Mouse (Mus musculus): Measurements from ENCODE around the gene Hist1h1d.
A peak's percentile ranks its signal among the peaks of the same experiment; 100 is the strongest.
"Not testable (repeated sequence)": the region's sequence is repeated elsewhere in the genome, so short reads cannot be mapped to it uniquely, and the experiment has no call there.

The Hist1h1d gene

DNA sequence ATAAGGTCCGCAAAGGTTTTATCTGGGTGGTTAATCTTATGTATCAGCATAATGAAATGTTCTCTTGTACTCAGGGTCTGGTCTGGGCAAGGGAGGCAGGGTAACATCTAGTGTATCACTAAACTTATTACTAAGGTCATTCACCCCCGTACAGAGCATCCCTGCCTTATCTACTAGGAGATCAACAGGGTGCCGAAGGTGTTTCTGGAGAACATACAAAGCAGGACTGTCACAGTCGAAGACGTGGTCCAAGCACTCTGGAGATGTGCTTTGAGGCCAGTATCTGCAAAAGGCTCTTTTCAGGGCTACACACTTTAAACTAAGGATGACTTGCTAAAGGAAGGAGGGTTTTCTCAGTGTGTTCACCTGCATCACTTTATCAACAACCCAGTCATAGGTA, 6.4 kb upstream of the Hist1h1d start:
- no peak for DNase-seq (ENCODE audit: extremely low spot score, low spot score)

- no peak for DNase-seq (ENCODE audit: extremely low spot score, low spot score)
Observed at GRCm38 (mm10) chr13:23550761-23551145, 2.3 kb upstream of the Hist1h1d start.

GRCm38 (mm10) chr13:23551146-23551834, 1.8 kb upstream of the Hist1h1d start, which contains the start of gene Hist1h4f:
TSS of gene Hist1h4f (minus strand) at chr13:23551648.
- DNase-seq (ENCODE audit: extremely low spot score, low spot score), result peak; percentile 94

DNA sequence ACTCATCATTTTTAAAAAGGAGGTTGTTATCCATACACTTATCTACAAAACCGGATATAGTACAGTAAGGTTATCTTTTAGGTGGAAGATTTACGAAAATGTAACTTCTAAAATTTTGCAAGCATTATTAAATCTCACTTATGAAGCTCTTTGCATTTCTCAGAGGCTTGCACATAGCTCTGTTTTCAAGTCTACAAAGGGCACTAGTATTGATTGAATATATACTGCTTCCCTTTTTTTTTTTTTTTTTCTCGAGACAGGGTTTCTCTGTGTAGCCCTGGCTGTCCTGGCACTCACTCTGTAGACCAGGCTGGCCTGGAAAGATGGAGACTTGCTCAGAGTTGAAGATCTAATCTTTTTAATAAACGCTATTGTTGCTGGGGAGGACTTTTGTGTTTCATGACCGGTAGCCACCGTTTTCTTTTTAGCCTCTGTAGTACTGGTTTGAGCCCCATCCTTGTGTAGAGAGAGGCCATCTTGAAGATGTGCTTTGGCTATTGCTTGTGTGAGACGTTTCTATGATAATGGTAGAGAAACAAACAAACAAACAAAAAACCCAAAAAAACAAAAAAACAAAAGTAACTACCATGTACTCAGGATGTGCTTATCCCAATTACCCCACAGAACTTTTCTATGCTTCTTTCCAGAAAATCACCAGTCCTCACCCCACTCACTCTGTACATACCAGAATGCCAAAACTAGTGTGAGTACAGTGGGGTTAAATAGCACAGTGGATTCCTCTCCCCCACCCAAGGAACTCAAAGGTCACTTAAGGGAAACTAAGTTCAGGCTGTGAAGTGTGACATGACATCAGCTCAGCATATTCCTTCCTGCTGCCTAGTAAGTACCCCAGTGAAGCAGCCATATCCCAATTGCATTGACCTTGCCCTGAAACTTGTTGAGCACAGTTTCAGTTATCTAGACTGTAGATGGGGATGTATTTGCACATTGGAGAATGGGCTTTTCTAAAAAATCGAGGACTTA, 839 bp upstream of the Hist1h1d start:
- no peak for DNase-seq (ENCODE audit: extremely low spot score, low spot score)

GRCm38 (mm10) chr13:23554393-23554792, 1.3 kb downstream of the Hist1h1d start:
- no peak for DNase-seq (ENCODE audit: extremely low spot score, low spot score)

GRCm38 (mm10) chr13:23554925-23555838, 2.1 kb downstream of the Hist1h1d start:
- peak; percentile 87 for DNase-seq (ENCODE audit: extremely low spot score, low spot score)

- DNase-seq (ENCODE audit: extremely low spot score, low spot score), result peak; percentile 77
Observed at GRCm38 (mm10) chr13:23555839-23556416, 2.9 kb downstream of the Hist1h1d start.

DNA sequence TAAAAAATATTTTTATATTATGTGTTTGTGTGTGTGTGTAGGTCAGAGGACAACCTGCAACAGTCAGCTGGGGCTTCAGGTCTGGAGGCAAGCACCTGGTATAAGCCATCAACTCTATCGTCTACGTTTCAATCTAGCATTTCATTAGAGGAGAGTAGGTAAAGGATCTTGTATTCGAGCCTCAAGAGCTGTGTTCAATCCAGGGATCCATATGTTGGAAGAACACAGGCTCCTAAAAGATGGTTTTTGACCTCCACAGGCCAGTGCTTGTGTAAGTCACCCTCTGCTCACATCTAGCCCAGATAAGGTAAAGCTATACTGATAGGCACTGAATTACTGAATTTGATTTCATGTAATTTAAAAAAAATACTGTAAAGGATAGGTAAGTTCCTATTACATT, 3.8 kb downstream of the Hist1h1d start:
- no peak for DNase-seq (ENCODE audit: extremely low spot score, low spot score)

DNA sequence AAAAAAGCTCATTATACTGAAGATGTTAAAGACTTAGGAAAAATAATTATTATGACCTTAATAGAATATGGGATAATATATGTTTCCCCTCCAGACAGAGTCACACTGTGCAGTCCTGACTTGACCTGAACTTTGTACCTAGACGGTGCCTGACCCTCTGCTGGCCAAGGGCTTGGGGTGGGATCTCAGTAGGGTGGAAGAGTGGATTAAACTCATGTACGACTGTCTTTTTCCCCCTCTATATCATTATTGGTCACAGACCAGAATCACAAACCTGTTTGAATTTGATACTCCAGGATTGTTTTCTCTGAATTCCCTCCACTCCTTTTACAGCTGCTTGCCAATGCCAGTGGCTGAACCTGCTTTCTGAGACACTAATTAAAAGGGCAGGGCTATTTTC, 7.6 kb downstream of the Hist1h1d start:
- not testable (repeated sequence) for DNase-seq (ENCODE audit: extremely low spot score, low spot score)

GRCm38 (mm10) chr13:23561531-23561882, 8.4 kb downstream of the Hist1h1d start:
- not testable (repeated sequence) for DNase-seq (ENCODE audit: extremely low spot score, low spot score)

DNA sequence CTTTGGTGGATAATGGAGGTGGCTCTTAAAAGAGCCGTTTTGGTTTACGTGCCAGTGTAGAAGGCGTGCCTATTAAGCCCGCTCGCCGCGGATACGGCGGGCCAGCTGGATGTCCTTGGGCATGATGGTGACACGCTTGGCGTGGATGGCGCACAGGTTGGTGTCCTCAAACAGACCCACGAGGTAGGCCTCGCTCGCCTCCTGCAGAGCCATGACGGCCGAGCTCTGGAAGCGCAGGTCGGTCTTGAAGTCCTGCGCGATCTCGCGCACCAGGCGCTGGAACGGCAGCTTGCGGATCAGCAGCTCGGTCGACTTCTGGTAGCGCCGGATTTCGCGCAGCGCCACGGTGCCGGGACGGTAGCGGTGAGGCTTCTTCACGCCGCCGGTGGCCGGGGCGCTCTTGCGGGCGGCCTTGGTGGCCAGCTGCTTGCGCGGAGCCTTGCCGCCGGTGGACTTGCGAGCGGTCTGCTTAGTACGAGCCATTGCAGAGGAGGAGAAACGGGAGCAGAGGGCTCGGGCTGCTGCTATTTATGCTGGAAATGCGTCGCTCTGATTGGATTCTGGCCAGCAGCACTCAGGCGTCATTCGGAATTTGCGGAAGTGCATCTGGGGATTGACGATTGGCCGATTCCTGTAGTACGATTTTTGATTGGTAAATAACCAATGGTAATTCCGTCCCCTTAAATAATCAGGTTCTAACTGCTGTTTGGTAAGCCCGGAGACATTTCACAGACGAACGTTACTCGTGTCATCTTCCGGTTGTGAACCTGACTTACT, 9.0 kb downstream of the Hist1h1d start, which contains the start of gene Hist1h3e:
TSS of gene Hist1h3e (minus strand) at position 487 of the 777 bp plus-strand sequence.
- peak; percentile 91 for DNase-seq (ENCODE audit: extremely low spot score, low spot score)

- DNase-seq (ENCODE audit: extremely low spot score, low spot score), result no peak
Observed at GRCm38 (mm10) chr13:23562699-23563462, 9.8 kb downstream of the Hist1h1d start.

DNA sequence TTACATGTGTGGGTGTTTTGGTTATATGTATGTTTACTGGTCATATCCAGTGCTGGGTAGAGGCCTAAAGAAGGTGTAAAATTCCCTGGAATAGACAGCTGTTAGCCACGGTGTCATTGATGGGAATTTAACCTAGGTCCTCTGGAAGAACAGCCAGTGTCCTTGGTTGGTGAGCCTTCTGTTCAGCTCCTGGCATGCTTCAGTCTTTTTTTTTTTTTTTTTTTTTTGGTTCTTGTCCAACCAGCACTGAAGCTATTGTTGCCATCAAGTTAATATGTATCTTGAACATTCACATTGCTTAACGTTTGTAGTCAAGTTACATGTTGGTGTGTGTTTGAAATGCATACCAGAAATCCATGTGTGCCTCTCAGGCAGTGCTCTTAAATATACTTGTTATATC, 11.4 kb downstream of the Hist1h1d start:
- no peak for DNase-seq (ENCODE audit: extremely low spot score, low spot score)

GRCm38 (mm10) chr13:23570261-23571021, 17.4 kb downstream of the Hist1h1d start:
- DNase-seq (ENCODE audit: extremely low spot score, low spot score), result not testable (repeated sequence)

DNA sequence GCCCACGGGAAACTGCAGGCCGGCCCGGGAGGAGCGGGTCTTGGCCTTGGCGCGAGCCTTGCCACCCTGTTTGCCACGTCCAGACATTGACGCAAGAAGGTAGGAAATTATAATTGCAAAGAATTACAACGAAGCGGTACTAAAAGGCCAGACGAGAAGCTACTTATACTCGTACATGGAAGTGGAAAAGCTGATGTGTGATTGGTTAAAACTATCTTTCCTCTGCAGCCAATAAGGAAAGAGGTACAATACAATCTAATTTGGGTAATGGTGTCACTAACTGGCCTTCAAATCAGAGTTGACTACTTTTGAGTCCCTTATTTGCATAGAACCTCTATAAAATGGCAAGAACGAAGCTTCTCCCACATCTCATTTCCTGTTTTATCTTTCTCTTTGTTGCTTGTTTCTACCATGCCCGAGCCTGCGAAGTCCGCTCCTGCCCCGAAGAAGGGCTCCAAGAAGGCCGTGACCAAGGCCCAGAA, 18.0 kb downstream of the Hist1h1d start, which contains the start of the genes Hist1h2ae and Hist1h2bg:
TSS of gene Hist1h2ae (minus strand) at position 199 of the 482 bp plus-strand sequence.
TSS of gene Hist1h2bg (plus strand) at position 375 of the 482 bp plus-strand sequence.
- DNase-seq (ENCODE audit: extremely low spot score, low spot score), result no peak

DNA sequence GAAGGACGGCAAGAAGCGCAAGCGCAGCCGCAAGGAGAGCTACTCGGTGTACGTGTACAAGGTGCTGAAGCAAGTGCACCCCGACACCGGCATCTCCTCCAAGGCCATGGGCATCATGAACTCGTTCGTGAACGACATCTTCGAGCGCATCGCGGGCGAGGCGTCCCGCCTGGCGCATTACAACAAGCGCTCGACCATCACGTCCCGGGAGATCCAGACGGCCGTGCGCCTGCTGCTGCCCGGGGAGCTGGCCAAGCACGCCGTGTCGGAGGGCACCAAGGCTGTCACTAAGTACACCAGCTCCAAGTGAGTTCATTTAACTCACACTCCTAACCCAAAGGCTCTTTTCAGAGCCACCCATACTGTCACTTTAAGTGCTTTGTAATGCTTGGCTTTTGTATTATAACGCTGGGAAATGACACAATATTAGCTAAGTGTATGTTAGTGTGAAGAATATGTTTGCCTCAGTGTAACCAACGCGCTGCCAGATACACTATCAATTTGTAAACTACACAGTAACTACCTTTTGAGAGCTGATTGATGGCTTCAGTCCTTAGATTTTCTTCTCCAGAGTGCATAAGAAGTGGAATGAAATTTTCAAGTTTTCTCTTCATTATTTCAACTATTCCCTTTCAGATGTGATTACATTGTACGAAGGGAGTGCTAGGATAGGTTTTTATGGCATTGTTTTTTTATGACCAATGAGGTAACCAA, 18.6 kb downstream of the Hist1h1d start:
- not testable (repeated sequence) for DNase-seq (ENCODE audit: extremely low spot score, low spot score)

GRCm38 (mm10) chr13:23572218-23573033, 19.4 kb downstream of the Hist1h1d start:
- DNase-seq (ENCODE audit: extremely low spot score, low spot score), result no peak
